Mouse (Mus musculus): Measurements from ENCODE around the gene Podxl2. TPM values are rescaled to one million over a fixed set of nuclear protein-coding genes. Genes with fewer than 3 reads are reported as not detected.

Gene Podxl2
- polyA plus RNA-seq (2015; fragmentation: Nextera tagmentation; extraction: Ambion mirVana), result 118 and 126 TPM in 2 replicates

DNA sequence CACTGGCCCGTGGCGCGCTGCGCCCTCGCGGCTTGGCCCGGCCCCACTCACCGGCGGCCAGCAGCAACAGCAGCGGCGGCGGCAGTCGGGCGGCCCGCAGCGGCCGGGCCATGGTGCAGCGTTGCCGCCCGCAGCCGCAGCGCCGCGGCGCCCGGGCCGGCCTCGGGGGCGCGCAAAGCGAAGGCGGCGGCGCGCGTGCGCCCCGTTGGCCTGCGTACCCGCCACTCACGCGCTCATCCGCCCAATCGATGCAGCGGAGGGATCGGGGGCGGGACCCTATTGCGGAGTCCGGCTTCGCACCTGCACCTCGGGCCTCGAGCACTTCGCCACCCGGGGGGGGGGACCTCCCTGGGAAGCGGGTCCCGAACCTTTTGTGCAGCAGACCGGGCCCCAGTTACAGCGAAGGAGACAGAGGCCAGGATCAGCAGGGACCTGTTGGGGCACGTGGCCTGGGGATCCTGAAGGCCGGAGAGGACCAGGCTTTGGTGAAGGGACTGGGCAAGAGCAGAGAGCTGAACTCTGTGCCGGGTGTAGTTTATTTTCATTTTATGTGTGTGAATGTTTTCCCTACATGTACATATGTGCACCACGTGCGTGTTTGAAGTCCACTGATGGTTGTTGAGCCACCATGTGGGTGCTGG, at the start of gene Podxl2:
Gene Podxl2, minus strand, starts transcription at position 177 of the 641 bp plus-strand sequence.
- peak within 1 kb of the TSS; percentile 78 for H3K9ac ChIP-seq
- ATAC-seq (ENCODE audit: insufficient number of reproducible peaks, low FRiP score, low TSS enrichment, low read depth), result peak; percentile 81
- peak within 1 kb of the TSS; percentile 76 for H3K4me3 ChIP-seq (replicated peaks)
- peaks cover 43% of the 10 kb centered on the region for H3K4me1 ChIP-seq
- H3K36me3 ChIP-seq, result no peaks in the 10 kb centered on the region
- H3K4me2 ChIP-seq (replicated peaks), result peak within 1 kb of the TSS; percentile 97
- H3K9me3 ChIP-seq (replicated peaks), result no peaks in the 10 kb centered on the region
- 5% methylated on average over 49 of the region's 63 CpGs for WGBS
- H3K27me3 ChIP-seq, result no peaks in the 10 kb centered on the region
- peak within 1 kb of the TSS; percentile 51; the same call in 1 of the 2 replicates for H3K27ac ChIP-seq (replicated peaks)

DNA sequence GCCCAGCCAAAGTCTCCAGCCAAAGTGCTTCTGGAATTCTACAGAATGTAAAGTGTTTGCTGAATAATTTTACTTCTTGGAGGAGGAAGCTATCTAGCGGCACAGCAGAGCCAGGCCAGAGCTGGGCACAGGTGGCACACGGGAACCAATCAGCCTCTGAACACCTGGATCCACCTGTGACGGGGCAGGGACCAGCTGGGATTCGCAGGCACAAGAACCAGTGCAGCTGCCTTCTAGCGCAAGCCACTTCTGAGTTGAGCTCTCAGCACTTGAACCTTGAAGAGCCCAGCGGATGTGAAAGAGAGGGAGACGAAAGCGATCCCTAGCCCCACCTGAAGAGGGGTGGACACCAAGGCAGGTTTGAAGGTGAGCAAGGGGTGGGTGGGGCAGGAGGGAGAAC, 44.0 kb upstream of the Podxl2 start:
- Histone ChIP-seq H3K27me3 (no peaks in the 10 kb centered on the region), H3K9me3 (replicated peaks) (no peaks in the 10 kb centered on the region), H3K4me2 (replicated peaks) (no peak overlapping the region), H3K9ac (no peak overlapping the region), H3K36me3 (no peaks in the 10 kb centered on the region), H3K4me3 (replicated peaks) (no peak overlapping the region), H3K4me1 (peaks cover 6% of the 10 kb centered on the region), H3K27ac (replicated peaks) (no peak overlapping the region)
- WGBS, result 74% methylated on average over 8 of the region's 8 CpGs
- no peak for ATAC-seq (ENCODE audit: insufficient number of reproducible peaks, low FRiP score, low TSS enrichment, low read depth)

DNA sequence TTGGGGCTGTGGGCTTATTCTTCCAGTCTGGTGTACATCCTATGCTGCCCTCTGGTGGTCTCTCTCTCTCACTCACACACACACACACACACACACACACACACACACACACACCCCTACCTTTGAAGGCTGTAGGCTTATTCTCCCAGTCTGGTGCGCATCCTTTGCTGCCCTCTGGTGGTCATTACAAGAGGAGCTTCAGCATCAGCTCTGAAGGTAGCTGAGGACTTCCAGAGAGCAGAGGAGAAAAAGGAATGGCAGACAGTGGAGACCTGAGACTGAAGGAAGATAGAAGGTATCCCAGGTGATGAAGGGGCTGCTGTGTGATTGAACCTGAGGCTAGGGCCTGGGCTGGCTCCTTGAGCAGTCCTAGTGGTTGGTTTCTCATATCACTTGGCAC, 41.3 kb upstream of the Podxl2 start:
- no peak overlapping the region for H3K4me3 ChIP-seq (replicated peaks)
- 0 out of 2 replicates have a peak, but pooled peaks cover 3% of the 10 kb centered on the region for H3K4me1 ChIP-seq
- H3K27me3 ChIP-seq, result no peaks in the 10 kb centered on the region
- no peaks in the 10 kb centered on the region for H3K9me3 ChIP-seq (replicated peaks)
- H3K27ac ChIP-seq (replicated peaks), result no peak overlapping the region
- no peak overlapping the region for H3K4me2 ChIP-seq (replicated peaks)
- no peak overlapping the region for H3K9ac ChIP-seq
- WGBS, result 67% methylated on average over 1 of the region's 1 CpGs
- no peak; the same call in 1 of the 2 replicates for ATAC-seq (ENCODE audit: insufficient number of reproducible peaks, low FRiP score, low TSS enrichment, low read depth)
- H3K36me3 ChIP-seq, result peaks cover 12% of the 10 kb centered on the region

DNA sequence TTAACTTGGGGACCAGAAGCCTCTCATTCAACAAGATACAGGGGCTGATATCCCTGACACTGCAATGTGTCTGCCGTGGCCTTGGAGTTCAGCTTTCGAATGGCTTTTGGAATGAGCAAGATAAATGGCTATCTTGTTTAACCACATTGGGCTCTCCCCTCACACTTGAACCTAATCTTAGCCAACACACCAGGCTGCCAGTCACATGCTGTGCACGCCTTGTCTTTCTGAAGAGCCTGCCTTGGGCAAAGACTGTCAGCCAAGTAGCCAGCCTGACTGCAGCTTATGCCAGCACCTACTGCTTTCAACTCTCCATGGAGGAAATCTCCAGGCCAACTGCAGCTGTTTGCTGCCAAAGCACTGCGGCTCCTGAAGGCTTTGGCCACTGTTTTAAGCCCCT, 40.7 kb upstream of the Podxl2 start:
- Histone ChIP-seq H3K9ac (no peak overlapping the region), H3K27ac (replicated peaks) (no peak overlapping the region), H3K36me3 (peaks cover 19% of the 10 kb centered on the region), H3K4me1 (0 out of 2 replicates have a peak, but pooled peaks cover 3% of the 10 kb centered on the region), H3K4me3 (replicated peaks) (no peak overlapping the region), H3K27me3 (no peaks in the 10 kb centered on the region), H3K9me3 (replicated peaks) (no peaks in the 10 kb centered on the region), H3K4me2 (replicated peaks) (no peak overlapping the region)
- no peak for ATAC-seq (ENCODE audit: insufficient number of reproducible peaks, low FRiP score, low TSS enrichment, low read depth)
- 89% methylated on average over 4 of the region's 4 CpGs for WGBS

DNA sequence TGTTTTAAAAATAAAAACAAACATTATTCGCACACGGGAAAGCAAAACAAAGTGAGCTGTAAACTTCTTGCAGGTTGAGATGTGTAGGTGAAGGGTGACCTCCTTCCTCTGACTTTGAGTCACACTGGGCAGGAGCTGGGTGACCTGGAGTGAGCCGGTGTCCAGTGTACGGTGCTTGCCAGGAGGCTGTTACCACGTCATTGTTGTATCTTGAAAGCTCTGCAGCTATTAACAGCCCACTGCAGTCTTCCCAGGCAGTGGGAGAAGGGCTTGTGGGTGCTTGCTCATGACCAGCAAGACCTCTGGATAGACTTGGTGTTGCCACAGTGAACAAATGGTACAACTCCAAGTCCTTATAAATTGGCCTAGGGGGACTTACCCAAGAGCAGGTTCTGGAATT, 40.0 kb upstream of the Podxl2 start:
- ATAC-seq (ENCODE audit: insufficient number of reproducible peaks, low FRiP score, low TSS enrichment, low read depth), result no peak
- Histone ChIP-seq H3K4me3 (replicated peaks) (no peak overlapping the region), H3K27ac (replicated peaks) (no peak overlapping the region), H3K9ac (no peak overlapping the region), H3K4me1 (0 out of 2 replicates have a peak, but pooled peaks cover 3% of the 10 kb centered on the region), H3K9me3 (replicated peaks) (no peaks in the 10 kb centered on the region), H3K4me2 (replicated peaks) (no peak overlapping the region), H3K27me3 (no peaks in the 10 kb centered on the region), H3K36me3 (peaks cover 26% of the 10 kb centered on the region)
- 82% methylated on average over 5 of the region's 5 CpGs for WGBS

DNA sequence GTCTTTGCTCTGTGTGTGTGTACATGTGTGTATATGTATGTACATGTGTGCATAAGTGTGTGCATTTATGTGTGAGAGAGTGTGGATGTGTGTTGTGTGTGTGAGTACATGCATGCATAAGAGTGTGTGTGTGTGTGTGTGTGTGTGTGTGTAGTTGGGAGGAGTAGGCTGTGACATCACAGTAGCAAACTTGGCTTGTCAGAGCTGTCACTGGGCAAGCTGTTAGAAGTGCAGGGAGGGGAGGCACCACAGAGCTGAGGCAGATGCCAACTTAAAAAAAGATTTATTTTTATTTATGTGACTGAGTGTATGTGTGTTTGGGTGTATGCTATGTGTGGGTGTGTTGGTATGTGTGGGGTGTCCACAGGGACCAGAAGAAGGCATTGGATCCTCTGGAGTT, 38.6 kb upstream of the Podxl2 start:
- H3K9me3 ChIP-seq (replicated peaks), result no peaks in the 10 kb centered on the region
- H3K9ac ChIP-seq, result no peak overlapping the region
- H3K27ac ChIP-seq (replicated peaks), result no peak overlapping the region
- H3K4me2 ChIP-seq (replicated peaks), result no peak overlapping the region
- no peaks in the 10 kb centered on the region for H3K27me3 ChIP-seq
- ATAC-seq (ENCODE audit: insufficient number of reproducible peaks, low FRiP score, low TSS enrichment, low read depth), result no peak
- 0 out of 2 replicates have a peak, but pooled peaks cover 3% of the 10 kb centered on the region for H3K4me1 ChIP-seq
- H3K4me3 ChIP-seq (replicated peaks), result no peak overlapping the region
- H3K36me3 ChIP-seq, result peaks cover 39% of the 10 kb centered on the region

DNA sequence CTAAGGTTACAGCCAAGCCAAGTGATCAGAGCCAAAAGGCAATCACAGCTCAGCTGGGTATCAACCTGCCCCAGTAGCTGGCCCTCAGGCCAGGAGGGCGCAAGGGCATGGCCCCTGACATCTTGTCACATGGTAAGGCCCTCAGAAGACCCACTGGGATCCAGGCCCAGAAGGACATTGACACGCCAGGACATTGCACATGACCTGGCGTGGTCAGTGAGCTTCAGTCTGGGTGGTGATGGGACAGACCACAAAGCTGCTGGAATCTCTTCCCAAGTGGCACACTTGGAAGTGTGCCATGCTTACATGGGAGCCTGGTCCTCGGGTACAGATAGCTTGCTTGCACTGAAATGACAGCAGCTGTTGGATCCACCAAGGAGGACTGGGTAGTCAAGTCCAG, 38.2 kb upstream of the Podxl2 start:
- no peak overlapping the region for H3K9ac ChIP-seq
- H3K27me3 ChIP-seq, result no peaks in the 10 kb centered on the region
- H3K4me3 ChIP-seq (replicated peaks), result no peak overlapping the region
- peaks cover 42% of the 10 kb centered on the region for H3K36me3 ChIP-seq
- H3K27ac ChIP-seq (replicated peaks), result no peak overlapping the region
- no peak for ATAC-seq (ENCODE audit: insufficient number of reproducible peaks, low FRiP score, low TSS enrichment, low read depth)
- 0 out of 2 replicates have a peak, but pooled peaks cover 3% of the 10 kb centered on the region for H3K4me1 ChIP-seq
- no peak overlapping the region for H3K4me2 ChIP-seq (replicated peaks)
- H3K9me3 ChIP-seq (replicated peaks), result no peaks in the 10 kb centered on the region
- WGBS, result 79% methylated on average over 4 of the region's 4 CpGs

DNA sequence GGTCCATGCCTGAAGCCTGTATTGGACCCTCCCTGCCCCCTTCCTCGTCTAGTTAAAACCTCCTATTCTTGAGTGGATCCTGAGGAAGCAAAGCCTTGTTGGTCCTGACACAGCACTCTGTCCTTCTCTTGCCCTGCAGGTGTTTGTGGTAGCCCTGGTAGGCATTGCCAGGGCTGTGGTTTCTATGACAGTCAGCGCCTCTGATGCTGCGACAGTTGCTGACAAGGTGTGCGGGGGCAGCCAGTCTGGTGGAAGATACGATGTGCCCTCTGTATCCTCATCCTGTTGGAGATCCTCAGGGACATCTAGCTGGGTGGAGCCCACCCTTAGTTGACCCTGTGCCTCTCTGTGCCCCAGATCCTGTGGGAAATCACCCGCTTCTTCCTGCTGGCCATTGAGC, 34.3 kb upstream of the Podxl2 start:
- Histone ChIP-seq H3K36me3 (peaks cover 43% of the 10 kb centered on the region), H3K4me2 (replicated peaks) (no peak overlapping the region), H3K4me1 (peaks cover 19% of the 10 kb centered on the region), H3K4me3 (replicated peaks) (no peak overlapping the region), H3K27me3 (no peaks in the 10 kb centered on the region), H3K9me3 (replicated peaks) (no peaks in the 10 kb centered on the region), H3K9ac (no peak overlapping the region), H3K27ac (replicated peaks) (no peak overlapping the region)
- ATAC-seq (ENCODE audit: insufficient number of reproducible peaks, low FRiP score, low TSS enrichment, low read depth), result no peak
- 87% methylated on average over 6 of the region's 6 CpGs for WGBS

DNA sequence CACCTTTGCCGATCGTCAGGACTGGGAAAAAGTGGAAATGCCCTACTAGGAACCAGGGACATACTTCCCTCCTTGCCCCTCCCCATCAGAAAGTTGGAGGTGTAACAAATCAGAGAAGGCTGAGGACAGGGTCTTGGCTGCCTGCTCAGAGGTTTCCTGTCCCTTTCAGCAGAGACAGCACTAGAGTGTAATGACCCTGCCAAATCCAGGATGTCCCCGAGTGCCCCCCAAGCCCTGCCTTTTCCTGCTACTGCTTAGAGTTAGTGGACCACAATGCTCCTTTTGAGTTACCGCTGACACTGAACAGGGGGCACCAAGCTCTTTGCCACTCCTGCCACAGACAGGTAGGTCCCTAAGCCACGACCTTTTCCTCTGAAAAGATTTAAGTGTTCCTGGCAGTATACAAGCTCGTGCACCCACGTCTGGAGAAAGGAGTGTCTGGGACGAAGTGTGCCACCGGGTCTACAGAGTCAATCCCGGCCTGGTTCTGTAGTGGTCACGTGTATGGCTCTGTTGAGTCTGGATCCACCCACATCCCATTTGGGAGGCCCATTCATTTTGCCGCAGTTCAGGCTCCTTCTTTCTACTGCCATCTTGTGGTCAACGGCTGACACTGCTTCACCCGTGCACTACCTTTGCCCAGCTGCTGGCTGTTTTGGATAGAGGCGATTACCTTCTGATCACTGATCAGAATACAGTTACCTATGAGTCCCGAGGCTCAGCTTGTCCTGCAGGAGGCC, 31.7 kb upstream of the Podxl2 start:
- no peak overlapping the region for H3K27ac ChIP-seq (replicated peaks)

DNA sequence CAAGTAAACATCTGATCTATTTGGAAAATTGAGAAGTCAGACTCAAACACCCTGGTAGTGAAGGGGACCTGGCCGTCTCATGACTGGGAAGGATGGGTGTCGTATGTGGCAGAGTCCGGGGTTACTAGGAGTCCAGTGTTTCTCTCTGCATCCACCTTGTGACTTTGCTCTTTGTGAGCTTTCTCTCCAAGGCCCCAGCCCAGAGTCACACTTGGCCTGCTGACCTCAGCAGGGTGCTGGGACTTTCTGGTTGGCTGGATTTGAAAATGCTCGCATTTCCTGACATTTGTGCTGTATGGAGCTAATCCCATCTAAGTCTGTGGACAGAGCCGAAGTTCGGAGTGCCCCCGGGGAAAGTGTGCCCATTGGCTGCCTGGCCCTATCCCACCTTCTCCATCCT, 30.2 kb upstream of the Podxl2 start:
- Histone ChIP-seq H3K27ac (replicated peaks) (no peak overlapping the region), H3K9ac (no peak overlapping the region), H3K9me3 (replicated peaks) (no peaks in the 10 kb centered on the region), H3K4me1 (peaks cover 42% of the 10 kb centered on the region), H3K27me3 (no peaks in the 10 kb centered on the region), H3K36me3 (peaks cover 19% of the 10 kb centered on the region; the same call in 1 of the 2 replicates), H3K4me2 (replicated peaks) (no peak overlapping the region), H3K4me3 (replicated peaks) (no peak overlapping the region)
- no peak for ATAC-seq (ENCODE audit: insufficient number of reproducible peaks, low FRiP score, low TSS enrichment, low read depth)
- 79% methylated on average over 7 of the region's 7 CpGs for WGBS

More for the DNA sequence above, 31.7 kb upstream of the Podxl2 start:
- Histone ChIP-seq H3K4me3 (replicated peaks) (no peak overlapping the region), H3K27me3 (no peaks in the 10 kb centered on the region), H3K9me3 (replicated peaks) (no peaks in the 10 kb centered on the region), H3K36me3 (peaks cover 33% of the 10 kb centered on the region), H3K9ac (no peak overlapping the region), H3K4me2 (replicated peaks) (peak overlapping the region; percentile 35), H3K4me1 (peaks cover 34% of the 10 kb centered on the region)
- 18% methylated on average over 16 of the region's 16 CpGs for WGBS
- no peak for ATAC-seq (ENCODE audit: insufficient number of reproducible peaks, low FRiP score, low TSS enrichment, low read depth)

DNA sequence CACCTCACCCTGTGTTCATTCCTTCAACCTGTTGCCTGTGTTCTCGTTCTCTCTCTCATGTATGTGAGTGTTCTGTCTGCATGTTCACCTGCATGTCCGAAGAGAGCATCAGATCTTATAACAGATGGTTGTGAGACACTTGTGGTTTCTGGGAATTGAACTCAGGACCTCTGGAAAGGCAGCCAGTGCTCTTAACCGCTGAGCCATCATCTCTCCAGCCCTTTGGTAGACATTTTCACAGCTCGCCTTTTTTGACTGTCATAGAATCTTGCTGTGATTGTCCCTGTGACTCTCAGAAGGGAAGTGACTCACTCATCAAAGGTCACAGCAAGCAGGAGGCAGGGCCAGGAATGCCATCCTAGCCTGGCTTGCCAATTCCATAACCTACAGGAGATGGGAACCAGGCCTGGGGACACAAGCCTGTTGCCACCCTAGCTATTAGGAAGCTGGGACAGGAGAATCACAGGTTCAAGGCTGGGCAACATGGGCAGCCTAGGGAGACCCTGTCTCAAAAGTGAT, 29.7 kb upstream of the Podxl2 start:
- 80% methylated on average over 4 of the region's 4 CpGs for WGBS
- Histone ChIP-seq H3K9ac (no peak overlapping the region), H3K36me3 (peaks cover 14% of the 10 kb centered on the region; the same call in 1 of the 2 replicates), H3K4me1 (peaks cover 42% of the 10 kb centered on the region), H3K4me3 (replicated peaks) (no peak overlapping the region), H3K27me3 (no peaks in the 10 kb centered on the region), H3K9me3 (replicated peaks) (no peaks in the 10 kb centered on the region), H3K4me2 (replicated peaks) (no peak overlapping the region), H3K27ac (replicated peaks) (no peak overlapping the region)
- ATAC-seq (ENCODE audit: insufficient number of reproducible peaks, low FRiP score, low TSS enrichment, low read depth), result no peak

Measured in embryonic facial prominence, embryonic 15.5 days (tissue).